Mouse (Mus musculus): Measurements from ENCODE around the gene 9430007A20Rik. TPM values are rescaled to one million over a fixed set of nuclear protein-coding genes. Genes with fewer than 3 reads are reported as not detected.

The 9430007A20Rik gene
- polyA plus RNA-seq, 1 experiment from 2014 or later = not detected

DNA sequence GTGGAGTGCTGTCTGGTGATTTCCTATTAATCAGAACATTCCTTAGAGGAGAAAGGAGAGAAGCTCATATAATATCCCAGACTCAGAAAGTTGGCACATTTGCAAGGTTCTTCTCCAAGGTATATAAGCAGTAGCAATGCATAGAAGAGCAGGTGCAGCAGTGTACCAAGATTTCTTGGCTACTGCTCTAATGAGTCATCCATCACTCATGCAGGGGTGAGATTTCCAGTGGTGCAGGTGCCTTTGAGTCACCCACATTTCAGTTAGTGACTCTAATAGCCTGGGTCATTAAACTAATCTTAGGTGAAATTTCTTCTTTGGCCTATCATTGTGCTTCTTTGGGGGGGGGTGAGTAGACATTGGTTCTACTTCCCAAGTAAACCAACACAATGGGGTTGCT, 48.1 kb downstream of the 9430007A20Rik start:
- Histone ChIP-seq H3K4me1 (replicated peaks; ENCODE audit: control insufficient read depth, insufficient read depth, low read length) (no peaks in the 10 kb centered on the region), H3K4me2 (ENCODE audit: low read length) (no peak overlapping the region), H3K36me3 (ENCODE audit: control insufficient read depth, insufficient read depth, low read length) (no peaks in the 10 kb centered on the region), H3K27ac (ENCODE audit: low read depth) (no peak overlapping the region), H3K27me3 (replicated peaks; ENCODE audit: control insufficient read depth, insufficient read depth, low read length) (no peaks in the 10 kb centered on the region), H3K4me3 (ENCODE audit: low read depth, low read length) (no peak overlapping the region), H3K9ac (ENCODE audit: low read length) (no peak overlapping the region), H3K9me3 (ENCODE audit: control insufficient read depth, low read length) (no peaks in the 10 kb centered on the region)
- DNase-seq (ENCODE audit: low spot score) (no peak), ATAC-seq (replicated peaks; ENCODE audit: low FRiP score, low TSS enrichment, low read depth) (no peak)

Other genes with a start within 250 kb of the 9430007A20Rik start
- gene Pramel5, start 239.3 kb upstream of the 9430007A20Rik start, polyA plus RNA-seq (2014; fragmentation: Nextera tagmentation; extraction: Ambion mirVana) = not detected in 2 replicates
- gene Gm13128, start 189.6 kb upstream of the 9430007A20Rik start, polyA plus RNA-seq (2014; fragmentation: Nextera tagmentation; extraction: Ambion mirVana) = not detected in 2 replicates
- not detected in 2 replicates for gene Gm13119, start 161.9 kb upstream of the 9430007A20Rik start, polyA plus RNA-seq (2014; fragmentation: Nextera tagmentation; extraction: Ambion mirVana)
- not detected in 2 replicates for gene Pramef20, start 141.9 kb upstream of the 9430007A20Rik start, polyA plus RNA-seq (2014; fragmentation: Nextera tagmentation; extraction: Ambion mirVana)
- 0.11 TPM in 1 of 2 replicates, not detected in the other for gene Pramef12, start 111.4 kb upstream of the 9430007A20Rik start, polyA plus RNA-seq (2014; fragmentation: Nextera tagmentation; extraction: Ambion mirVana)
- not detected in 2 replicates for gene 1700012P22Rik, start 81.0 kb upstream of the 9430007A20Rik start, polyA plus RNA-seq (2014; fragmentation: Nextera tagmentation; extraction: Ambion mirVana)
- gene Gm9944, start 66.5 kb upstream of the 9430007A20Rik start, polyA plus RNA-seq (2014; fragmentation: Nextera tagmentation; extraction: Ambion mirVana) = not detected in 2 replicates
- not detected in 2 replicates for gene Aadacl3, start 56.1 kb upstream of the 9430007A20Rik start, polyA plus RNA-seq (2014; fragmentation: Nextera tagmentation; extraction: Ambion mirVana)
- not detected in 2 replicates for gene Gm13124, start 45.3 kb downstream of the 9430007A20Rik start, polyA plus RNA-seq (2014; fragmentation: Nextera tagmentation; extraction: Ambion mirVana)
- not detected in 2 replicates for gene Aadacl4, start 93.9 kb downstream of the 9430007A20Rik start, polyA plus RNA-seq (2014; fragmentation: Nextera tagmentation; extraction: Ambion mirVana)
- not detected in 2 replicates for gene Gm436, start 166.5 kb downstream of the 9430007A20Rik start, polyA plus RNA-seq (2014; fragmentation: Nextera tagmentation; extraction: Ambion mirVana)
- not detected in 2 replicates for gene Gm13178, start 201.6 kb downstream of the 9430007A20Rik start, polyA plus RNA-seq (2014; fragmentation: Nextera tagmentation; extraction: Ambion mirVana)

All from intestine, embryonic 14.5 days (tissue).